Mouse (Mus musculus) left cerebral cortex, postnatal 36 days (tissue): ENCODE data around the gene Tpd52l1. TPM values are rescaled to one million over a fixed set of nuclear protein-coding genes. Genes with fewer than 3 reads are reported as not detected.

Experiments used
- DNase-seq, 2 experiments: peaks; one replicate each; pipeline ENCODE4 v3.0.0; 2021 to 2022; ENCODE audit warnings: low spot score in 2 of 2, mixed read lengths in 1 of 2
- intact Hi-C: fragments of 180-260 bp; cut with DNase I; formaldehyde crosslinking; loops from one replicate; pipeline ENCODE4 v1.15.1; 2025
- total RNA-seq, 2 experiments: library from RNA; stranded (reverse); gene quantifications; 2 replicates each; pipeline ENCODE4 v1.2.3; 2021

Gene Tpd52l1
- total RNA-seq, 2 experiments from 2014 or later: 20.8 to 23.3 TPM

DNA sequence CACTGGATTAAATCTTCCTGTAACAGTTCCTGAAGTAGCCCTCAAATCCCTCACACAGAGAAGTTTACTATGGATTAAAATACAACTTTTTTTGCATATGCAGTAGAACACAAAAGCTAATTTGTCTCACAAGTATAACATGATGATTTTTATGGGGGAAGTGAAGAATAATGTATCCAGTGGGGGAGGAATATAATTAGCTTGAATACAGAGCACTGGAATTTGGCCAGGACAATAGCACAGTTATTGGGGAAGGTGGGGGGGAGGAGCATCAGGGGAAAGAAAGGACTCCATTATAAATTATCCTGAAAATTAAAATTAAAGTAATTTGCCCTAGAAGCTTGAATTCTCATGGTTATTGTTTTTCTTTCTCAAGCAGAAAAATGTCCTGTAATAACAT lies 158.0 kb downstream of the Tpd52l1 start:
- DNase-seq: no peak
- intact Hi-C loops: no loop called here

Other genes starting within 250 kb of the Tpd52l1 start
- gene Hddc2, start 132.6 kb downstream of the Tpd52l1 start, total RNA-seq: 10 to 100 TPM; 19.5 to 20.8 TPM
- 10 to 100 TPM; 10.9 to 13.6 TPM for gene Rnf217, start 163.2 kb upstream of the Tpd52l1 start, total RNA-seq